Mouse (Mus musculus): ENCODE measurements around the gene Sbno1.
A peak's percentile ranks its signal among the peaks of the same experiment; 100 is the strongest.

Gene Sbno1

GRCm38 (mm10) chr5:124327510-124328364 is 98.1 kb downstream of the Sbno1 start, which contains the start of the genes Mphosph9 and 2810006K23Rik:
Gene Mphosph9, minus strand, starts transcription at chr5:124327972.
Gene 2810006K23Rik, plus strand, starts transcription at chr5:124328089.
- DNase-seq, result peak; percentile 100

DNA sequence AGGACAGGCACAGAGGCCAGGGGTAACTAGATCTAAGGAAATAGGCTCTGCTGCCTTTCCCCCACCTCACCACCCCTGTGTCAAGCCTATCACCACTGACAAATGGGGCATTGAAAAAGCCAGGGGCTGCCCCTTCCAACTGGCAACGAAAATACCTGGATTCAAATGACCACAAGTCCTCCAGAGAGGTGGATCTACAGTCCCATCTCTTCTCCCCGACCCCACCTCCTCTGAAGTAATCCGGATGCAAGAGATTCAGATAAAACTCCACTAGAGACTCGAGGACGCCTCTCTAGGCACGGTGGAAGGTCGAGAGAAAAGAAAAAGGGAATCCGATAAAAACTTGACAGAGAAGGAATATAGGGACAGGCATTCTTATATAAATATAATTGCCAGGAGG is 99.0 kb downstream of the Sbno1 start:
- no peak for DNase-seq

All from lung, postnatal 14 days (tissue).